In the genomic region with DNA sequence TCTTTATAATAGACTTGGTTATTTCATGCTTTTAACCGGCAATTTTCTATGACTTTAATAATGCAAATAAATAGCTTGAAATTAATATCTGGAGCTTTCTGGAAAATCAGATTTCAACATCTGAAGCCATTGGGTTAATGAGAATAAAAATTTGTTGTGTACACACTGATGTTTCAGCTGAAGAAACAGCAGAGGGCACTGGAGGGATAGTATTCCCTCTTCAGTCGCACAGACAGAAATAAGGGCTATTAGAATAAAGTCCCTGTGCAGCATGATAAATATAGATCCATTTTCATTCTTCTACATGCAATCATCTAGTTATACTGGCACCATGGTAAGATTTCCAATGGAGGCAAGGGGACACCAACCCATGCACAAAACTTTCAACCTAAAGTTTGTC, we compare ENCODE assay signal across 13 mouse cellular contexts.
DNase-seq lines count a peak whose midpoint lies in the region; ATAC-seq and TF ChIP-seq lines count a peak whose summit lies in the region.
"Had no signal": no experiment of that assay in that cellular context is flagged by ENCODE, and none has a peak within 500 bp of the region (broad histone marks: within the 10 kb centered on the region; RNA-seq: fewer than 3 reads in every experiment).

No protein-coding gene starts in this region.

- no peaks in the 10 kb centered on the region for H3K36me3 ChIP-seq in forebrain, postnatal 0 days (ENCODE audit: insufficient read depth)
- H3K36me3 ChIP-seq in forebrain, embryonic 10.5 days (replicated peaks) = no peaks in the 10 kb centered on the region
- no peaks in the 10 kb centered on the region for H3K36me3 ChIP-seq in midbrain, postnatal 0 days (ENCODE audit: insufficient read depth, low read length)
- H3K36me3 ChIP-seq in midbrain, embryonic 16.5 days (ENCODE audit: control insufficient read depth, insufficient read depth, low read length) = no peaks in the 10 kb centered on the region
- no peaks in the 10 kb centered on the region for H3K36me3 ChIP-seq in stomach, postnatal 0 days (ENCODE audit: control insufficient read depth, insufficient read depth, low read length)
- H3K36me3 ChIP-seq: G1E; kidney, embryonic 15.5 days; lung, embryonic 15.5 days had no signal

- no peak overlapping the region for H3K27ac ChIP-seq in forebrain, postnatal 0 days (ENCODE audit: low read depth, low read length)
- no peak overlapping the region for H3K27ac ChIP-seq in forebrain, embryonic 10.5 days
- H3K27ac ChIP-seq in midbrain, postnatal 0 days (ENCODE audit: low read depth, low read length) = no peak overlapping the region
- no peak overlapping the region for H3K27ac ChIP-seq in midbrain, embryonic 16.5 days (ENCODE audit: low read length)
- H3K27ac ChIP-seq in stomach, postnatal 0 days (replicated peaks) = no peak overlapping the region
- H3K27ac ChIP-seq: kidney, embryonic 15.5 days; lung, embryonic 15.5 days had no signal

- no peak overlapping the region for H3K9ac ChIP-seq in forebrain, postnatal 0 days
- H3K9ac ChIP-seq in midbrain, postnatal 0 days (replicated peaks; ENCODE audit: low read length, poor library complexity, severe bottlenecking) = no peak overlapping the region
- no peak overlapping the region for H3K9ac ChIP-seq in midbrain, embryonic 16.5 days (ENCODE audit: low read depth, low read length)
- no peak overlapping the region for H3K9ac ChIP-seq in stomach, postnatal 0 days (ENCODE audit: low read length)
- H3K9ac ChIP-seq: kidney, embryonic 15.5 days; lung, embryonic 15.5 days had no signal

- H3K9me3 ChIP-seq in forebrain, postnatal 0 days (ENCODE audit: low read length) = no peaks in the 10 kb centered on the region
- no peaks in the 10 kb centered on the region for H3K9me3 ChIP-seq in forebrain, embryonic 10.5 days
- no peaks in the 10 kb centered on the region for H3K9me3 ChIP-seq in midbrain, postnatal 0 days (ENCODE audit: low read length)
- no peaks in the 10 kb centered on the region for H3K9me3 ChIP-seq in midbrain, embryonic 16.5 days (replicated peaks; ENCODE audit: control insufficient read depth, low read length, poor library complexity, severe bottlenecking)
- H3K9me3 ChIP-seq in stomach, postnatal 0 days (ENCODE audit: control insufficient read depth, low read length) = no peaks in the 10 kb centered on the region
- H3K9me3 ChIP-seq: kidney, embryonic 15.5 days; lung, embryonic 15.5 days had no signal

- no peak overlapping the region for H3K4me3 ChIP-seq in forebrain, postnatal 0 days (ENCODE audit: low read depth, low read length)
- no peak overlapping the region for H3K4me3 ChIP-seq in forebrain, embryonic 10.5 days
- H3K4me3 ChIP-seq in midbrain, postnatal 0 days (ENCODE audit: low read depth, low read length) = no peak overlapping the region
- no peak overlapping the region for H3K4me3 ChIP-seq in midbrain, embryonic 16.5 days (ENCODE audit: low read depth, low read length)
- no peak overlapping the region for H3K4me3 ChIP-seq in stomach, postnatal 0 days (ENCODE audit: low read depth, low read length)
- H3K4me3 ChIP-seq: kidney, embryonic 15.5 days; lung, embryonic 15.5 days had no signal

- no peak overlapping the region for H3K4me2 ChIP-seq in forebrain, postnatal 0 days (ENCODE audit: low read depth)
- no peak overlapping the region for H3K4me2 ChIP-seq in midbrain, postnatal 0 days (ENCODE audit: low read depth, low read length, poor library complexity, severe bottlenecking)
- H3K4me2 ChIP-seq in midbrain, embryonic 16.5 days (ENCODE audit: low read length) = no peak overlapping the region
- H3K4me2 ChIP-seq in stomach, postnatal 0 days (replicated peaks; ENCODE audit: low read depth) = no peak overlapping the region
- H3K4me2 ChIP-seq: kidney, embryonic 15.5 days; lung, embryonic 15.5 days had no signal

- TF ChIP-seq CTCF in forebrain, postnatal 0 days (IDR thresholded peaks at IDR 0.05; ENCODE audit: low read depth) = peak; percentile 49
- peak; percentile 68 for TF ChIP-seq CTCF in midbrain, postnatal 0 days (IDR thresholded peaks at IDR 0.05)
- TF ChIP-seq CTCF in stomach, postnatal 0 days (IDR thresholded peaks at IDR 0.05; ENCODE audit: low read depth) = peak; percentile 46

- H3K4me1 ChIP-seq in forebrain, postnatal 0 days (ENCODE audit: insufficient read depth) = no peaks in the 10 kb centered on the region
- H3K4me1 ChIP-seq in forebrain, embryonic 10.5 days = no peaks in the 10 kb centered on the region
- no peaks in the 10 kb centered on the region for H3K4me1 ChIP-seq in midbrain, postnatal 0 days (ENCODE audit: insufficient read depth, low read length)
- H3K4me1 ChIP-seq in midbrain, embryonic 16.5 days (ENCODE audit: control insufficient read depth, insufficient read depth, low read length) = no peaks in the 10 kb centered on the region
- no peaks in the 10 kb centered on the region for H3K4me1 ChIP-seq in stomach, postnatal 0 days (replicated peaks; ENCODE audit: control insufficient read depth, insufficient read depth)
- H3K4me1 ChIP-seq: kidney, embryonic 15.5 days; lung, embryonic 15.5 days had no signal

- 67% methylated on average over 2 of the region's 2 CpGs for WGBS in forebrain, postnatal 0 days
- 91% methylated on average over 2 of the region's 2 CpGs for WGBS in forebrain, embryonic 10.5 days
- WGBS in midbrain, postnatal 0 days = 77% methylated on average over 2 of the region's 2 CpGs
- 87% methylated on average over 2 of the region's 2 CpGs for WGBS in midbrain, embryonic 16.5 days
- WGBS in stomach, postnatal 0 days = 76% methylated on average over 2 of the region's 2 CpGs

- peak; percentile 51; the same call in 1 of the 2 replicates for ATAC-seq in forebrain, postnatal 0 days
- ATAC-seq in midbrain, postnatal 0 days (ENCODE audit: low FRiP score) = peak; percentile 41; the same call in 1 of the 2 replicates
- ATAC-seq in midbrain, embryonic 16.5 days = no peak
- no peak for ATAC-seq in stomach, postnatal 0 days (ENCODE audit: low FRiP score, low TSS enrichment)

- H3K27me3 ChIP-seq in forebrain, postnatal 0 days (ENCODE audit: insufficient read depth, low read length) = no peaks in the 10 kb centered on the region
- H3K27me3 ChIP-seq in forebrain, embryonic 10.5 days (ENCODE audit: poor library complexity, severe bottlenecking) = no peaks in the 10 kb centered on the region
- no peaks in the 10 kb centered on the region for H3K27me3 ChIP-seq in midbrain, postnatal 0 days (ENCODE audit: insufficient read depth, low read length)
- H3K27me3 ChIP-seq in midbrain, embryonic 16.5 days (ENCODE audit: control insufficient read depth, insufficient read depth, low read depth, low read length) = no peaks in the 10 kb centered on the region
- no peaks in the 10 kb centered on the region for H3K27me3 ChIP-seq in stomach, postnatal 0 days (ENCODE audit: control insufficient read depth, insufficient read depth, low read length)
- H3K27me3 ChIP-seq: kidney, embryonic 15.5 days; lung, embryonic 15.5 days had no signal

- peak; percentile 41 for DNase-seq in forebrain, postnatal 0 days
- no peak for DNase-seq in forebrain, embryonic 10.5 days (ENCODE audit: extremely low spot score, low spot score)
- DNase-seq in layer of hippocampus, adult 11-12 months (ENCODE audit: low spot score) = peak; percentile 11
- no peak for DNase-seq in layer of hippocampus, postnatal 36 days
- DNase-seq in midbrain, postnatal 0 days (ENCODE audit: low spot score) = peak; percentile 62
- no peak for DNase-seq in stomach, postnatal 0 days (ENCODE audit: low spot score)
- DNase-seq: adrenal gland, postnatal 25 days; gastrocnemius, postnatal 36 days; liver had no signal

- TF ChIP-seq EP300 in stomach, postnatal 0 days (optimal IDR thresholded peaks at IDR 0.05) = no peak

Comparison
In these comparisons a context has a peak if more than half of its experiments do, and no peak if none do; other contexts are left out.
1. ATAC-seq: peak in forebrain, postnatal 0 days (single experiment) and midbrain, postnatal 0 days (single experiment); none in midbrain, embryonic 16.5 days (single experiment) and stomach, postnatal 0 days (single experiment).
2. DNase-seq: peak in forebrain, postnatal 0 days (single experiment), layer of hippocampus, adult 11-12 months (single experiment) and midbrain, postnatal 0 days (single experiment); none in forebrain, embryonic 10.5 days (single experiment), layer of hippocampus, postnatal 36 days (0 of 2) and stomach, postnatal 0 days (single experiment).
3. Peak in every context shown above with its lines, with median percentiles within 50 percentile points of each other: CTCF ChIP-seq.